Mouse (Mus musculus) heart, embryonic 15.5 days (tissue): Measurements from ENCODE around the gene Sort1. TPM values are rescaled to one million over a fixed set of nuclear protein-coding genes. Genes with fewer than 3 reads are reported as not detected.

Experiments used
- ATAC-seq: fragments of 200-750 bp; cut with Nextera tagmentation; replicated peaks from 2 replicates; pipeline ENCODE4 v1.8.0; 2017; ENCODE audit warnings: low read depth, moderate TSS enrichment; ENCODE audit not compliant: insufficient number of reproducible peaks, insufficient read depth, low FRiP score
- H3K27ac ChIP-seq: fragments of 300-500 bp; sonication (generic); 2 replicates; pipeline ENCODE4 v1.5.1; 2015; ENCODE audit warnings: mild to moderate bottlenecking, inconsistent platforms
- H3K27me3 ChIP-seq: fragments of 300-500 bp; sonication (generic); 2 replicates; pipeline ENCODE4 v1.6.1; 2015; ENCODE audit warnings: inconsistent platforms
- H3K36me3 ChIP-seq: fragments of 300-500 bp; sonication (generic); 2 replicates; pipeline ENCODE4 v1.6.1; 2015; ENCODE audit warnings: mild to moderate bottlenecking, inconsistent platforms
- H3K4me1 ChIP-seq: fragments of 300-500 bp; sonication (generic); replicated peaks from 2 replicates; pipeline ENCODE4 v1.6.1; 2015; ENCODE audit warnings: inconsistent platforms
- H3K4me2 ChIP-seq: fragments of 300-500 bp; sonication (generic); 2 replicates; pipeline ENCODE4 v1.6.1; 2015; ENCODE audit warnings: inconsistent platforms, mild to moderate bottlenecking, moderate library complexity
- H3K4me3 ChIP-seq: fragments of 300-500 bp; sonication (generic); 2 replicates; pipeline ENCODE4 v1.5.1; 2015; ENCODE audit warnings: mild to moderate bottlenecking, inconsistent platforms
- H3K9ac ChIP-seq: fragments of 300-500 bp; sonication (generic); 2 replicates; pipeline ENCODE4 v1.6.1; 2015; ENCODE audit warnings: mild to moderate bottlenecking, inconsistent platforms
- H3K9me3 ChIP-seq: fragments of 300-500 bp; sonication (generic); replicated peaks from 2 replicates; pipeline ENCODE4 v1.6.1; 2016; ENCODE audit warnings: inconsistent platforms
- WGBS: fragments of 180-500 bp; shearing (Covaris S2); methylation state at CpG from one replicate; pipeline ENCODE4 v1.1.7; 2015; ENCODE audit warnings: mixed read lengths; 5-methylcytosine and 5-hydroxymethylcytosine counted together
- polyA plus RNA-seq: library from polyadenylated mRNA; unstranded; fragments of >200 nt; fragmentation: Nextera tagmentation; extraction: Ambion mirVana; gene quantifications from 2 replicates; pipeline ENCODE4 v1.2.1, GENCODE M21; 2015

Sort1 gene
- polyA plus RNA-seq, 1 experiment from 2014 or later: 10.2 TPM

- Histone ChIP-seq H3K4me3 (no peak overlapping the region), H3K4me2 (no peak overlapping the region), H3K9ac (no peak overlapping the region), H3K9me3 (no peaks in the 10 kb centered on the region), H3K4me1 (peaks cover 16% of the 10 kb centered on the region), H3K36me3 (no peaks in the 10 kb centered on the region), H3K27ac (no peak overlapping the region), H3K27me3 (no peaks in the 10 kb centered on the region)
- 54% methylated on average over 2 of the region's 2 CpGs for WGBS
- no peak for ATAC-seq
Observed at GRCm38 (mm10) chr3:108318517-108318916, 34.6 kb downstream of the Sort1 start.

DNA sequence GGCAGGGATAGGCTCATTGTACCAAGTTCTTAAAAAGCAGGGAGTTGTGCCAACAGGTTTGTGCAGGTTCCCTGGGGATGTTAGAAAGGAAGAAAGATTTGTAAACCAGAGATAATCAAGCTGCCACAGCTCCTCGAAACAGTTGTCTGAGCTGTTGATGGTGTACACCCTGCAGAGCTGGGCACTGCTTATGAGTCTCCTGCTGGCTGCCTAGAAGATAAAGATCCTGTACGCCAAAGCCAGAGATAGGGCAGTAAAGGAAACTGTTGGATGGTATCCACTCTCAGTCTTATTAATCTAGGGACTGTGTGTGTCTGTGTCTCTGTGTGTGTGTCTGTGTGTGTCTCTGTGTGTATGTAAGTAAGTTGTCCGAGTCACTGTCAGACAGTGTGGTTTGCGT lies 37.8 kb downstream of the Sort1 start:
- Histone ChIP-seq H3K9me3 (no peaks in the 10 kb centered on the region), H3K4me3 (no peak overlapping the region), H3K27ac (no peak overlapping the region), H3K9ac (no peak overlapping the region), H3K27me3 (no peaks in the 10 kb centered on the region), H3K36me3 (peaks cover 5% of the 10 kb centered on the region; the same call in 1 of the 2 replicates), H3K4me2 (no peak overlapping the region), H3K4me1 (peaks cover 18% of the 10 kb centered on the region)
- ATAC-seq: no peak
- 60% methylated on average over 4 of the region's 4 CpGs for WGBS

- 68% methylated on average over 4 of the region's 4 CpGs for WGBS
- ATAC-seq: no peak
- H3K9me3 ChIP-seq: no peaks in the 10 kb centered on the region
- H3K4me3 ChIP-seq: no peak overlapping the region
- H3K27ac ChIP-seq: no peak overlapping the region
- H3K27me3 ChIP-seq: no peaks in the 10 kb centered on the region
- H3K9ac ChIP-seq: no peak overlapping the region
- peaks cover 5% of the 10 kb centered on the region; the same call in 1 of the 2 replicates for H3K36me3 ChIP-seq
- H3K4me2 ChIP-seq: no peak overlapping the region
- peaks cover 18% of the 10 kb centered on the region for H3K4me1 ChIP-seq
Observed at GRCm38 (mm10) chr3:108322136-108322535, 38.3 kb downstream of the Sort1 start.

- Histone ChIP-seq H3K4me2 (no peak overlapping the region), H3K36me3 (peaks cover 5% of the 10 kb centered on the region; the same call in 1 of the 2 replicates), H3K9ac (no peak overlapping the region), H3K4me3 (no peak overlapping the region), H3K9me3 (no peaks in the 10 kb centered on the region), H3K27me3 (no peaks in the 10 kb centered on the region), H3K27ac (no peak overlapping the region), H3K4me1 (peaks cover 24% of the 10 kb centered on the region)
- 75% methylated on average over 3 of the region's 3 CpGs for WGBS
- ATAC-seq: no peak
Observed at GRCm38 (mm10) chr3:108322962-108323361, 39.1 kb downstream of the Sort1 start.

DNA sequence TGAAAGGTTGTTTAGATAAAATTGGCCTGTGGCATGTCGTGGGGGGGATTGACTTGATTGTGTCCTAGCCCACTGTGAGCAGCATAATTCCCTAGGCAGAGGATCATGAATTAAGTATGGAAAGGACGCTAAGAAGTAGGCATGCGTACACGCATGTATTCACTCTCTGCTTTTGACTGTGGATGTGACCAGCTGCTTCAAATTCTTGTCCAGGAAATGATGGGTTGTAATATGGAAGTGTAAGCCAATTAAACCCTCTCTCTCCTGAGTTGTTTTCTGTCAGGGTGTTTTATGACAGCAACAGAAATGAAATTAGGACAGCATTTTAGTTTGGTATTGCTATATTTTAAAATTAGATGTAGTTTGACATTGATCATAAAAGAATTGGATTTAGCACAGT lies 41.0 kb downstream of the Sort1 start:
- peaks cover 5% of the 10 kb centered on the region; the same call in 1 of the 2 replicates for H3K36me3 ChIP-seq
- H3K27me3 ChIP-seq: no peaks in the 10 kb centered on the region
- no peak for ATAC-seq
- no peak overlapping the region for H3K4me2 ChIP-seq
- H3K9me3 ChIP-seq: no peaks in the 10 kb centered on the region
- WGBS: 79% methylated on average over 4 of the region's 4 CpGs
- H3K27ac ChIP-seq: no peak overlapping the region
- H3K4me3 ChIP-seq: no peak overlapping the region
- H3K9ac ChIP-seq: no peak overlapping the region
- H3K4me1 ChIP-seq: peaks cover 26% of the 10 kb centered on the region

- no peak overlapping the region for H3K27ac ChIP-seq
- 88% methylated on average over 9 of the region's 9 CpGs for WGBS
- peaks cover 25% of the 10 kb centered on the region for H3K4me1 ChIP-seq
- peaks cover 5% of the 10 kb centered on the region; the same call in 1 of the 2 replicates for H3K36me3 ChIP-seq
- no peaks in the 10 kb centered on the region for H3K27me3 ChIP-seq
- no peak overlapping the region for H3K4me2 ChIP-seq
- no peaks in the 10 kb centered on the region for H3K9me3 ChIP-seq
- H3K4me3 ChIP-seq: no peak overlapping the region
- no peak for ATAC-seq
- H3K9ac ChIP-seq: no peak overlapping the region
Observed at GRCm38 (mm10) chr3:108325521-108325920, 41.6 kb downstream of the Sort1 start.

GRCm38 (mm10) chr3:108327275-108327674 lies 43.4 kb downstream of the Sort1 start:
- 62% methylated on average over 8 of the region's 8 CpGs for WGBS
- no peak overlapping the region for H3K9ac ChIP-seq
- 0 out of 2 replicates have a peak, but pooled peaks have one; percentile 8 for ATAC-seq
- peaks cover 21% of the 10 kb centered on the region for H3K4me1 ChIP-seq
- H3K27me3 ChIP-seq: no peaks in the 10 kb centered on the region
- H3K9me3 ChIP-seq: no peaks in the 10 kb centered on the region
- no peak overlapping the region for H3K4me3 ChIP-seq
- peak overlapping the region; percentile 87 for H3K27ac ChIP-seq
- H3K4me2 ChIP-seq: no peak overlapping the region
- H3K36me3 ChIP-seq: peaks cover 12% of the 10 kb centered on the region

- ATAC-seq: 0 out of 2 replicates have a peak, but pooled peaks have one; percentile 14
- Histone ChIP-seq H3K27ac (peak overlapping the region; percentile 87), H3K9me3 (no peaks in the 10 kb centered on the region), H3K4me3 (no peak overlapping the region), H3K4me2 (peak overlapping the region; percentile 19; the same call in 1 of the 2 replicates), H3K36me3 (peaks cover 15% of the 10 kb centered on the region), H3K4me1 (peaks cover 21% of the 10 kb centered on the region), H3K27me3 (no peaks in the 10 kb centered on the region), H3K9ac (no peak overlapping the region)
- 47% methylated on average over 3 of the region's 3 CpGs for WGBS
Observed at GRCm38 (mm10) chr3:108327916-108328315, 44.0 kb downstream of the Sort1 start.

GRCm38 (mm10) chr3:108328441-108328841 lies 44.6 kb downstream of the Sort1 start:
- Histone ChIP-seq H3K27me3 (no peaks in the 10 kb centered on the region), H3K36me3 (peaks cover 15% of the 10 kb centered on the region), H3K27ac (peak overlapping the region; percentile 87), H3K4me2 (peak overlapping the region; percentile 19; the same call in 1 of the 2 replicates), H3K4me1 (peaks cover 21% of the 10 kb centered on the region), H3K9me3 (no peaks in the 10 kb centered on the region), H3K4me3 (no peak overlapping the region), H3K9ac (no peak overlapping the region)
- peak; percentile 81 for ATAC-seq
- 28% methylated on average over 9 of the region's 9 CpGs for WGBS

DNA sequence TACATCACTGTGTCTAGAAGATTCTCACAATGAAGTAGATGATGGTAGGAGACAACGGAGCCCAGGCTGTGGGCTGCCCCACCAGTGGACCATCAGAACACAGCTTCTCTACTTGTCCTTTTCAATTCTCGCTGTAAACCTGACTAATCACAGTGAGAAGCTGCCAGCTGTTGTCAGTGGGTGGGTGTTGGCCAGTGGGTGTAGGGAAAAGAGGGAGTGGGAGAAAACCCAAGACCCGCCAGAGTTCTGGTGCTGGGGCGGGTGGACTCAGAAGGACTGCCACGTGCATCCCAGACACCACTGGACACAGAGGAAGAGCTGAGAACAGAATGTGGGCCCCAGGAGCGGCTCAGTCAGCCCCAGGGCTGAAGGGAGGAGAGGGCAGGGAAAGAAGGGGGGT lies 46.9 kb downstream of the Sort1 start:
- H3K4me2 ChIP-seq: no peak overlapping the region
- H3K27ac ChIP-seq: no peak overlapping the region
- H3K27me3 ChIP-seq: no peaks in the 10 kb centered on the region
- no peak overlapping the region for H3K9ac ChIP-seq
- 86% methylated on average over 6 of the region's 6 CpGs for WGBS
- no peaks in the 10 kb centered on the region for H3K9me3 ChIP-seq
- no peak for ATAC-seq
- no peak overlapping the region for H3K4me3 ChIP-seq
- peaks cover 21% of the 10 kb centered on the region for H3K4me1 ChIP-seq
- peaks cover 35% of the 10 kb centered on the region for H3K36me3 ChIP-seq

DNA sequence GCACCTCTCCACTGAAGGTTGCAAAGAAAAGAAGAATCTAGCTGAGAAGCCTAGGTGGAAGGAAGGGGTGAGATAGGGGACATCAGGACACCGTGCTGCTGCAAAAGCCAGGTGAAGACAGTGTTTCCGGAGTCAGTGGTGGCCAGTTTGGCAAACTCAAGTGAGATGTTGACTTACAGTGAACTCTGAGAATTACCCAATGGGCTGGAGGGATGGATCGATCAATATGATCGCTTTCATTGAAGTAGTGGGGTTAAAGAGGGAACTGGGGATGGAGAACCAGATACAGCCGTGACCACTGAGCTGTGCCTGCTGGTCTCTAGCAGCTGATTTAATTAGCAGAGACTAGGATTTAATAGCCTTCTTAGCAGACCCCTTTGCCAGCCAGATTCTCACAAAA lies 53.0 kb downstream of the Sort1 start:
- Histone ChIP-seq H3K36me3 (peaks cover 57% of the 10 kb centered on the region), H3K4me3 (no peak overlapping the region), H3K27me3 (no peaks in the 10 kb centered on the region), H3K4me2 (no peak overlapping the region), H3K9me3 (no peaks in the 10 kb centered on the region), H3K9ac (no peak overlapping the region), H3K4me1 (no peaks in the 10 kb centered on the region), H3K27ac (no peak overlapping the region)
- ATAC-seq: no peak
- 94% methylated on average over 5 of the region's 5 CpGs for WGBS

GRCm38 (mm10) chr3:108341040-108341439 lies 57.2 kb downstream of the Sort1 start:
- Histone ChIP-seq H3K27ac (no peak overlapping the region), H3K4me3 (no peak overlapping the region), H3K27me3 (no peaks in the 10 kb centered on the region), H3K4me1 (no peaks in the 10 kb centered on the region), H3K9ac (no peak overlapping the region), H3K9me3 (no peaks in the 10 kb centered on the region), H3K4me2 (no peak overlapping the region), H3K36me3 (peaks cover 53% of the 10 kb centered on the region)
- no peak for ATAC-seq
- 80% methylated on average over 2 of the region's 2 CpGs for WGBS
